Mouse (Mus musculus): ENCODE results near the gene Dnaaf5. TPM values are rescaled to one million over a fixed set of nuclear protein-coding genes. Genes with fewer than 3 reads are reported as not detected.

Dnaaf5 gene
- total RNA-seq, 2 experiments from 2014 or later = 7.8 to 8.3 TPM

DNA sequence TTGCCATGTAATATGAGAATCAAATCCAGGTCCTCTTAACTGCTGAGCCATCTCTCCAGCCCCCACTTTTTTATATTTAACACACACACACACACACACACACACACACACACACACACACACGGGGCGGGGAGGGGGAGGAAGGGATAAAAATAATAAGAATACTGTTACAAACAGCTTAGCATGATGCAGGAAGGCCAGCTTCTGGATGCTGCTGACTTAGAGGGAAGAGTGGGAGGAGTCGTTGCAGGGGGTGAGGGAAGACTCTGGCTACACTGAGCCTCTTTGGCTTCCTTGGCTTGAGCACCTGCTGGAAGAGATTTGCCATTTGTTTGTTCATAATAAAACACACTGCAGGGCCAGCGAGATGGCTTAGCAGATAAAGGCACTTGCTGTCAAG lies 34.9 kb downstream of the Dnaaf5 start:
- no peak for ATAC-seq (replicated peaks; ENCODE audit: poor library complexity, severe bottlenecking)

DNA sequence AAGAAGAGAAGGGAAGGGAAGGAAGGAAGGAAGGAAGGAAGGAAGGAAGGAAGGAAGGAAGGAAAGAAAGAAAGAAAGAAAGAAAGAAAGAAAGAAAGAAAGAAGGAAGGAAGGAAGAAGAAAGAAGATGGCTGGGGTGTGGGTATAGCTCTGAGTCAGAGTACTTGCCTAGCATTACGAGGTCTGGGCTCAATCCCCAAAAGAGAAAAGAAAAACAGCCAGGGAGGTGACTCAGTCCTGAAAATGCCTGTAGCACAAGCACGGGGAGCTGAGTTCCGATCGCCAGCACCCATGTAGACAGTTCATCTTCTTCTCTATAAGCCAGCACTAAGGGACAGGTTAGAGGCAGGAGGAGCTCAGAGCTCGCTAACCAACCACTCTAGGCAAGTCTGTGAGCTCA lies 39.7 kb downstream of the Dnaaf5 start:
- no peak for ATAC-seq (replicated peaks; ENCODE audit: poor library complexity, severe bottlenecking)

DNA sequence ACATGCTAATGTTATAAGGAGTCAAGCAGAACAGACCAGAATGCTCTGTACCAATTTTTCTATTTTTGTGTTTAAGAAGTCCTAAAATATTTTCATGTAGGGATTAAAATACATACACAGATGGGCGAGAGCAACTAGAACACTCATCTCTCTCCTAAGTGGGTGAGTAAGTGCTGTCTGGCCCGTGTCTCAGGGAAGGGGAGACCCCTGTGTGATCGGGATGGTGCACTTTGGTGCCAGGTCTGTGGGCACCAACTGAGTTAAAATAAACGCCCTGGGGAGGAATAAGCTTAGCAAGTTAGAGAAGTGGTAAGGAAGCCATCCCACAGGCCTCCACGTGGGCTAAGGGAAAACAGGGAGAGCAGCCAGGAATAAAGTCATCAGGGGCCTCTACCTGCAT lies 40.9 kb downstream of the Dnaaf5 start:
- ATAC-seq (replicated peaks; ENCODE audit: poor library complexity, severe bottlenecking) = no peak

DNA sequence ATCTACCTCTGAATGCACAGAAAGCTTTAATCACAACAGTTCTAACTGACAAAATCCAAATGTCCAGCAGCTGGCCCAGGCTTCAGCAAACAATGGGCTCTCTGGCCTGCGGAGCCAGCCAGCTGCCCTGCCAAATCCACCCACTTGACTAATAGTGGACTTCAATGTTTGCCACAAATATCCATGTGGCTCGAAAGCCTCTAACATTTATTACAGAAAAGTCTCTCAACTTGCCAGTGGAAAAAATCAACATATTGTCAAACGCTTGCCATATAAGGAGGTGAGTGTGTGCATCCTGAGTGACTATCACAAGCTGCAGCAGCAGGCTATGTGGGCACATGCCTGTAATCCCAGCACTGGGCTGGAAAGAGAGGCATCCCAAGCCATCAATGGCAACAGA lies 48.8 kb downstream of the Dnaaf5 start:
- ATAC-seq (replicated peaks; ENCODE audit: poor library complexity, severe bottlenecking) = no peak

DNA sequence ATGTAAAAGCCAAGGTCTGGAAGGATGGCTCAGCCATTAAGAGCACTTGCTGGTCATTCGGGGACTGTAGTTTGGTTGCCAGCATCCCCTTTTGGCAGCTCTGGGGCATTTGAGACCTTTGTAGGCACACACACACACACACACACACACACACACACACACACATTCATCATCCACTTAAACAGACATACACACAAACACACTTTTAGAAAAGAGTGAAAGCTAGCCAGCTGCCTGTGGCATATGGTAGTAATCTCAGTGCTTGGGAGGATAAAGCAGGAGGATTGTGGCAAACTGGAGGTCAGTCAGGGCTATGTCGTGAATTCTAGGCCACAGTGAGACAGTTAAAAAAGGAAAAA lies 49.6 kb downstream of the Dnaaf5 start:
- ATAC-seq (replicated peaks; ENCODE audit: poor library complexity, severe bottlenecking) = no peak

DNA sequence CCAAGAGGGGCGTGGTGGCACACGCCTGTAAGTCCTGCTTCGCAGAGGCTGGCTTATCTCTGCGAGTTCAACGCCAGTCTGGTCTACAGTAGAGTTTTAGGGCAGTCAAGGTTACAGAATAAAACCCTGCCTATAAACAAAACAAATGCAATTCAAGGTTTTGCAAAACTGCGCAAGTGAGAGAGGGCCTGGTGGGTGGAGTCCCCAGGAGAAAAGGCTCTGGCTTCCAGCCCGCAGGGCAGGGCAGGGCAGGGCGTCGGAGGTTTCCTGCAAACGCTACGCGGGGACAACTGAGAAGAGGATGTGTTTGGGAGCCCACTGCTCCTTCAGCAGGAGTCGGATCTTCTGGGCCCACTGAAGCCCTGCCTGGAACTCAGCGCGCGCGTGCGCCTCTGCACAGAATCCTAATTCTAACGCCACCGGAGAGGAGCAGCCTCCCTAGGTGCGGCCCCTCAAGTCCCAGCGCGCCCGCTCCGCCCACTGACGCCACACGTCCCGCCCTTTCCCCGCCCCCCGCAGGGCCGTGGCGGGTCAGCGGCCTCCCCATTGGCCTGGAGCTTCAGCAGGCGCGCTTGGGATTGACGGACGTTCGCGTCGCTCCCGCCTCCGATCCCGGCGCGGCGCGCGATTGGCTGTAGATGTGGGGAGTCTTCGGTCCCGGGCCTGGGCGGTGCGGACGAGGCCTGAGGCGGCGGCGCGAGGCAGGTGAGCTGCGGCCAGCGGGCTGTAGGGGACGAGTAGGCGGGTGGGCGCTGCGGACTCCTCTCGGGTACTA lies 50.2 kb downstream of the Dnaaf5 start, which contains the start of gene Sun1:
Sun1 (plus strand) TSS at position 643 of the 775 bp plus-strand sequence.
- ATAC-seq (replicated peaks; ENCODE audit: poor library complexity, severe bottlenecking) = peak; percentile 86

DNA sequence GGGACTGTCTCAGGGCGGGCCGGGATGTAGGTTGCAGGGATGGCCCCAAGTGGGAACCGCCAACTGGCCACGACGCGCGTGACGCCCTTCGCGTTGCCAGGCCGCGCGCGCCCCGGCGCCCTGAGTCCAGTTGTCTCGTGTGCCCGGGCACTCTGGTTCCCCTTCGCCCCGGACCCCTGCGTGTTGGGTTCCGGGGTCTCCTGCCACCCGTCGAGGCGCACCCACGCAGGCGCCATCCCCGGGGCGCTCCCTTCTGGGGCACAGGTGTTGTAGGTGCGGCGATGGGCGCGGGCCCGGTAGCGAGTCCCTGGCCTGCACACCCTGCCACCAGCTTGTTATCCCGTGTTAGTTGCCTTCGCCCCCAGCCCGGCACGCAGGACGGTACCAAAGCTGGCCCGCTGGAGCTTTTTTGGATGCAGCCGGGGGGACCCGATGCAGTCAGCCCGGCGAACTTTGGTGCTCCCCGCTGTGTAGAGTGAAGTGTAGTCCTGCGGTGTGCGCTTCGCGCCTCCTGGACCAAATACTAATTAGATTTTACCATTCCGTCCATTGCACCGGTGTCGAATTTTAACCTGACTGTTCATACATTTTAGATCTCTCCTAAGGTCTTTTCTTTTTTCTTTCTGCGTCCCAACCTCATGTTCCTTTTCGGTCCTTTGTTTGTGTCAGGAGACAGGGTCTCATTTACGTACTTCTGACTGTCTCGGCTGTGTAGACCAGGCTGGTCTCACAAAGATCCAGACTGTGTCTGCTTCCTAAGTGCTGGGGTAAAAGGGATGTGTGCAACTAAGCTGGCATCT lies 50.9 kb downstream of the Dnaaf5 start:
- ATAC-seq (replicated peaks; ENCODE audit: poor library complexity, severe bottlenecking) = peak; percentile 14

DNA sequence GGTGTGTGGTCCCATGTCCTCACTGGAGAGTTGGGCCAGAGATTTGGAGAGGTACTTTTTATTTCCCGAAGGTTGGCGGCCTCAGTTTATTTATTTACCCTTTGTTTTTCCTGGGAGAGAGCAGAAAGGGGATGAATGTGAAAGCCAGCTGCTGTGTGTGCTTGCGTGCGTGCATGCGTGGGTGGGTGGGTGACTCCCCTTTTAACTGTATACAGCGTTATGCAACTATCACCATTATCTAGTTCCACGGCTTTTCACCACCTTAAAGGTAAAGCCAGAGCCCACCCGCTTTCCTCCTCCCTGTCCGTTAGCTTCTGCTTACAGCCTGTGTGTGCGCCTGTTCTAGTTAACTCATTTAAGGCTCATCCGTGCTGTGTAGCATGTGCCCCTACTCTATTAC lies 52.1 kb downstream of the Dnaaf5 start:
- no peak for ATAC-seq (replicated peaks; ENCODE audit: poor library complexity, severe bottlenecking)

DNA sequence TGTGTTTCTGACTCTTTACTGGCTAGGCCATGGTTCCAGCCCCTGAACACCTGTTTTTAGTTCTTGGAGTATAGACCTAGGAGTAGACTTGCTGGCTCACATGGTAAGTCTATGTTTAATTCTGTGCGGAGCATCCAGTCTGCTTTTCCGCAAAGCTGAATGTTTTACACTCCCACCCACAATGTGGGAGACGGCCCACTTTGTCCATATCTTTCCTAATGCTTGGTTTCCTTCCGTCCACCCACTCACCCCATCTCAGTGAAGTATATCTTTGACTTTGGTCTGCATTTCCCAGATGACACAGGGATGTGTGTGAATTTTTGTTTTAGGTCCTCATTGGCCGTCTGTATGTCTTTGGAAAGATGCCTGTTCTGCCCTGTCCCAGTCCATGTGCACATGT lies 53.3 kb downstream of the Dnaaf5 start:
- no peak for ATAC-seq (replicated peaks; ENCODE audit: poor library complexity, severe bottlenecking)

DNA sequence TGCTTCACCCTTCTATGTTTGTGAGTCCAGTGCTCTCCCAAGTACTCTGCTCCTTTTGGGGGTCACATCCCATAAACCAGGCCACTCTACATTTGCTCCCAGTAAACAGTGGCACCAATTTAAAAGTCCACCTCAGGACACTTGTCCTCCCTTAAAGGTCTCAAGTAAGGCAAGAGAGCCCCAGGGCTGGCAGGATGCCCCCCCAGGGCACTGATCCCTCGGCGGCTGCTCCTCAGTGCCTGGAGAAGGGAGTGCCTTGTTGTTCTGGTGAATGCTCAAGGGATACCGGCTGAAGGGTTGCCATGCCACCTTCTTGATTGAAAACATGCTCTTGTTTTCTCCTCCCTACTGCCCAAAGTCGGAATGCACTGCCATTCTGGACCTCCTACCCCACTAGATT lies 56.1 kb downstream of the Dnaaf5 start:
- ATAC-seq (replicated peaks; ENCODE audit: poor library complexity, severe bottlenecking) = no peak

DNA sequence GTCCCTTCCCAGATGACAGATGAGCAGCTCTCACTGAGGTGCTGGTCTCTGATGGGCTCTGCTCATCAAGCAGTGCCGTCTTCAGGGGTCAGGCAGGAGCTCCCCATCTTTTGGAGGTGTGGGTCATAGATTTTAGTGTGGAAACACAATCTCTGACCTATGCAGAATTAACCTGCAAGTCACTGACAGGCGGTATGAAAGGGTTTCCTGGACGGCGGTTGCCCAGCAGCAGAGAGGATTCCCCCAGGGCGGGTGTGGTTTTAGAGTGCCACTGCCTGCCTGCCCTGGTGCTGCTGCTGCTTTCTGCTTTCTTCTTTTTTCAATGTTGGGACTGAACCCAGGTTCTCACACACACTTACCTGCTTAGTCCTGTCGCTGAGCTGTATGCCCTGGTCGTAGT lies 56.5 kb downstream of the Dnaaf5 start:
- no peak for ATAC-seq (replicated peaks; ENCODE audit: poor library complexity, severe bottlenecking)

DNA sequence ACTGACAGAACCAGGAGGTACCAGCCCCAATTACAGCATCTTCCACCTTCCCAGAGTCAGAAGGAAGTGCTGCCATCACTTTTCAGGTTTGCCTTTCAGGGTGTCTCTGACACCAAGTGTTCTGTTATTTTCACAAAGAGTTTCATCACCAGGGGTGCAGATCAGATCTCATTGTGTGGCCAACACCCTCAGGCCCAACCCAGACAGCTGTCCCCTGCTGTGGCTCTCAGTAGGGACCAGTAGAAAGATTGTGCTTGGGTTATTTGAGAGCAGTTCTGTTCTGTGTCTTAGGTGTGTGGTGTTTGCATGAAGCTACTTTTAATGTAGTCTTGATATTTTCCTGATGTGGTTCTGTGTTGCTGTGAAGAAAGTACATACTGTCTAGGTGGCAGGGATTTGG lies 58.2 kb downstream of the Dnaaf5 start:
- ATAC-seq (replicated peaks; ENCODE audit: poor library complexity, severe bottlenecking) = no peak

DNA sequence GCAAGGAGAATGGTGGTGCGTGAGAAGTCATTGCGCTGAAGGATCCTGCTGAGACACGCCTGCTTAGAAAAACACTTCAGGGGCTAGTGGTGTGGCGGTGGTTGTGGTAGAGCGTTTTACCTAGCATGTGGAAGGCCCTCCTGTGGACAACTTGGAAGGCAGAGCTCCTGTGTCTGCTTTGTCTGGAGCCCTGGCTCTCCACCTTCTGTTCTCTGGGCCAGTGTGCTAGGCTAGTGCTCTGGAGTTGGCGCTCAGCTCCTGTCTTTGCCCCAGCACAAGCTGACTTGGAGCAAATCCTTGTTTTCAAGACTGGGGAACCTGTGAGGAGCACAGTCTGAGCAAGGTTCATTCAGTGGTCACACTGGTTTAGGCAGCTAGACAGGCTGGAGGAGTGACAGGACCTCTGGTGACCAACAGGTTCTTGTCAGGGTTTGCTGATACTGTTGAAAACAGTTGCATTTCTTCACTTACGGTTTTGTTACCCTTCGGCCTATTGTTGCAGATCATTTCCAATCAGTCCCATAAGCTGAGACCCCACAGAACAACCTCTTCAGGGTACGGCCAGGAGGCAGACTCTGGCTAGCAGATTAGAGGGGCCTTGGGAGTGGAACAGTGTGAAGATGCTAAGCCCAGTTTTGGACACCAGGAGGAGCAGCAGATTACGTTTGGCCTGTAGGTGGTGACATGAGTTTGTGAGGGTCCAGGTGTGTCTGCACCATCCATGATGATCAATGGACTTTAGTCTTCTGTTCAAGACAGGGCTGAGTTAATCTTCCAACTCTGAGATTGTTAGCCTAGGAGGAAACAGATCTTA lies 59.1 kb downstream of the Dnaaf5 start:
- peak; percentile 35 for ATAC-seq (replicated peaks; ENCODE audit: poor library complexity, severe bottlenecking)

DNA sequence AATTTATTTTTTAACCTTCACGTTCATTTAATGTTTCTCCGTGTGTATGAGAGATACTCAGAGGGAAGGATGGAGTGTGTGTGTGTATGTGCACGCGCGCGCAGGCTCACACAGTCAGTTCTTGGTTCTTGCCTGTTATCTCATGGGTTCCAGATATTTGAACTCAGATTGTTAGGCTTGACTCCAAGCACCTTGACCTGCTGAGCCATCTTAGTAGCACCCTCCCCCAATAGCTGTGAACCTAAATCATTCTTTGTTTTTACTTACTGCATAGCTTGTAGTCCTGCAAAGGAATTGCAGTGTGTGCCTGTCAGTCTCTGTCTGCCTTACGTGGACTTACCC lies 59.6 kb downstream of the Dnaaf5 start:
- no peak for ATAC-seq (replicated peaks; ENCODE audit: poor library complexity, severe bottlenecking)

DNA sequence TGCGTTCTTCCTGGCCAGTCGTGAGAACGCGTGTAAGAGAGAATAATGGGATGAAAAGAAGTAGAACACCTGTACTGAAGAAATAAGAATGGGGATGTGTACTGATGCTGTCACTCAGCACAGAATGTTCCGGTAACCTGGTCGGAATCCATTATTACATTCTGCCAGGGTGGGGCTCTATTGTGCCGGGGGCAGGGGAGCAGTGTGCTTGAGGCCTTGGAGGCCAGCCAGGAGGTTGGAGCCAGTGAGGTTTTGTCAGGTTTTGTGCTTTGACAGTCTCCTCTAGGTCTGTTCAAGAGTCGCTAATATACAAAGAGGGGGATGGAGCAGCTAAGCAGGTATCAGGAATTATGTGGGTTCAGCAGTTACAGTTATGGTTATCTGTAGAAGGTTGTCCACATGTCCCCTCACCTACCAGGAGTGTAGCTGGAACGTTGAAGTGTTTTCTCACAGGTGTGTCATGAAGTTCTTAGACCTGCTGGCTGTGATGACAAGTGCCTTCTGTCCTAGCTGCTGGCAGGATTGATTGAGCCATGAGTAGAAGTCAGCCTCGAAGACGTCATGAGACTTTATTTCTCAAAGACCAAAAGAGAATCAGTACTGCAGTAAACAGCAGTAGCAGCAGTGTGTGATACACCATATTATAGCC lies 61.8 kb downstream of the Dnaaf5 start:
- no peak for ATAC-seq (replicated peaks; ENCODE audit: poor library complexity, severe bottlenecking)

DNA sequence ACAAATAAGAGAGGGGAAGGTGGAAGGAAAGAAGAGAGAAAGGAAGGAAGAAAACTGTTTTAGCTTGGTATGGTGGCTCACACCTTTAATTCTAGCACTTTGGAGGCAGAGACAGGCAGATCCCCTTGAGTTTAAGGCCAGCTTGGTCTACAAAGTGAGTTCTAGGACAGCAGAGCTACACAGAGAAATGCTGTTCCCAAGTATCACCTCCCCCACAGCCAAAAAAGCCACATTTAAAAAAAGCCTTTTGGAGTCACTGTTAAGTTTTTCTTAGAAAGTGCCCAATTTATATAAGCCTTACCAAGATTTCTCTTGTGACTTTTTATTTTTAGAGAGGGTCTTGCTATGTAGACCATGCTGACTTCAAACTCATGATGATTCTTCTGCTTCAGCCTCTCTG lies 64.3 kb downstream of the Dnaaf5 start:
- ATAC-seq (replicated peaks; ENCODE audit: poor library complexity, severe bottlenecking) = no peak

DNA sequence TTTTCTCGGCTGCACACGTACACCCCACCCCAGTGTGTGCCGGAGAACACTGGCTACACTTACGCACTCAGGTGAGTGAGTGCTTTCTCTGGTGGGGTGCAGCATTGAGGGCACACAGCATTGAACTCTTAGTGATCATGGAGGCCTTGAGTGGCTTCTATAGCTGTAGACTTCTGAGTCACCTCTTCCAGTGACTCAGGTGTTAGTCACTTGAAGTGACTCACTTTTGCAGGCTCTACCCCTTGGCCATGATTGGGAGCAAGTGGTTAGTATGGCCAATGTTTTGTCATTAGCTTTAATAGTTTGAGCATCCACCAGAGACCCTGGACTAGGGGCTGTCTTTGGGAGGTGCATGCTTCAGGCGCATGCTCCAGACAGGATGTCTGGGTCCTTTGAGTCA lies 65.2 kb downstream of the Dnaaf5 start:
- ATAC-seq (replicated peaks; ENCODE audit: poor library complexity, severe bottlenecking) = no peak

DNA sequence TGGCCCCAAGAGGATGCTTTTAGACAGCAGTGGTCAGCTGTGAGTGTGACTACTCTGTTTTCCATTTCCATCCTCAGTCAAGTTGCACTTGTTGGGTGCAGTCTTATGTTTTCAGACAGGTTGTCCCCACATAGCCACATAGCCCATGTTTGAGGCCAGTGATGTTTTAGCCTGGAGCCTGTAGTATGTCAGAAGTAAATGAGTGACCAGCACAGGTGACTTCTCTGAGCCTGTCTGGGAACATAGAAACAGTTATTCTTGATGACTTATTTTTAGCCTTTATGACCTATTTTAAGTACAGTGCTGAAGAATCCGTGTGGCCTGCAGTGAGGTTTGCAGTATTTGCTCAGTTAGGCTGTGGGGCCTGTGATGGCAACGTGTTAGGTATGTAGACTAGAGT lies 66.1 kb downstream of the Dnaaf5 start:
- ATAC-seq (replicated peaks; ENCODE audit: poor library complexity, severe bottlenecking) = no peak

DNA sequence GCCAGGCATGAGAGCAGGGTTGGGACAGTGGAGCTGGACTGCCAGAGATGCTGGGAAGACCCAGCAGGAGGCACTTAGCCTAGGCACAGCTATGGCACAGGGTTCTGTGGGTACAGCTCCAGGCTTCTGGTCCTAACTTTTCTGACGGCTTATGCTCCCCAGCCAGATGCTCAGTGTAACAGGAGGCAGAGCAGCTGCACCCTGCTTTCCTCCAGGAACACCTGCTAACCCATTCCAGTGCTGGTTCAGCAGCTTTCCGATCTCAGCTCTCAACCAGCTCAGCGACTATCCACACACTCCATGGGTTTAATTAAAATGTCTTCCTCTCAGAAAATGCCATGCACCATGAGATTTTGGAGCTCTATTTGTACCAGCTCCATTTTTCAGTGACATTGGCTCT lies 66.8 kb downstream of the Dnaaf5 start:
- ATAC-seq (replicated peaks; ENCODE audit: poor library complexity, severe bottlenecking) = no peak

DNA sequence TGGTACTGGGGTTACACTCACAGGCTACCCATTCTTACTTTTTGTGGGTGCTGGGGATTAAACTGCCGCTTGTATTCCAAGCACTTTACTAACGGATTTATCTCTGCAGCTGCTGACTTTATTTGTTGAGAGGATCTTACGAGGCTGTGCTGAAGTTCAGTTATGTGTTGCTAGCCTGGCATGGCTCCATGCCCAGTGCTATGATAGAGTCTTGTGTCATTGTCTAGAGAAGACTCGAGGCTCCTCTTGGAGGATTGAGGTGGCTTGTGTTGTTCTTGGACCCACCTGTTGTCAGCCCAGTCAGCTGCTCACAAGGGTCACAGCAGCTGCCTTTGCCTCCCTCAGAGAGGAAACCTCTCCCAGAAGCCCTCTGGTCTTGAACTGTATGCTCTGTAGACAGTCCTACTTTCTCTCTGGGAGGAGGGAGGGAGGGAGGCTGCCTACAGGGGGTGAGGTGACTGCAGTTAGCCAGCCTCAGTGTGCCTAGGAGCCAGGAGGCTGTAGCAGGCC lies 70.0 kb downstream of the Dnaaf5 start:
- no peak for ATAC-seq (replicated peaks; ENCODE audit: poor library complexity, severe bottlenecking)

Measured in granulocyte monocyte progenitor cell, adult 5-6 weeks (primary cell).